Mouse (Mus musculus): ENCODE results near the gene Zfp704.
A peak's percentile ranks its signal among the peaks of the same experiment; 100 is the strongest.

The Zfp704 gene

DNA sequence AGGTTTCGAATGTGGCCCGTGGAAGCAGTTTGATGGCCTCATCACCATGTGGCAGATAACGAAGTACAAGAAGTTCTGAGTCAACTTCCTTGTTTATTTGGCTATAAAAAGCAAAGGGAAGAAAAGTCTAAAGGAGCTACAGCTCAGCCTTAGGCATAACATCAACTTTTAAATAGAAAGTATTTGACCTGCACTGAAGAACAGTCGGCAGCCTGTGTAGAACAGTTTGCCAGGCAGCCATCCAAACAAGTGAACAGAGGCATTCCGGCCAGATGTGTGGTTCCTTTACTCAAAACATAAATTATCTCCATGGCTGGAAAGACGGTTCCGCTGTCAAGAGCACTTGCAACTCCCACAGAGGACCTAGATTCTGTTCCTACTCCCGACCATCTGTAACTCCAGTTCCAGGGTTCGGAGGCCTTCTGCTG lies 202.8 kb downstream of the Zfp704 start:
- DNase-seq = peak; percentile 59

- peak; percentile 38 for DNase-seq
These were observed 204.5 kb downstream of the Zfp704 start for GRCm38 (mm10) chr3:9405341-9405740.

GRCm38 (mm10) chr3:9403255-9404050 lies 206.4 kb downstream of the Zfp704 start:
- no peak for DNase-seq

DNA sequence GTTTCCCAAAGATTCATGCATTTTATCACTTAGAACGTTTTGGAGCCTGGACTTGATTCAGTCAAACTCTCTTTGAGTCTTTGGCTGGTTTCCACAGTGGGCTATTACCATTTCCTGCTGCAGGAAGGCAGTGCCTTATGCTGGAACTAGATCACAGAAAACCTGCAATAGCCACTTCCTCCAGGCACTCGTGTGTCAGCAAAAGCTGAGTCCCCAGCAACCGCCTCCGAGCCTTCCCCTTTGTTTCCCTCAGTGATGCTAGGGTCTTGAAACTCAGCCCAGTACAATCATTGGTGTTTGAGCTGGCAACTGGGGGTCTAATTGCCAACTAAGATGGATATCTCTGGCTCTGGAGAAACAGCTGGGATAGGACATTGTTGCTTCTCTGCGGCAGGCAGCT lies 207.0 kb downstream of the Zfp704 start:
- DNase-seq = peak; percentile 51

GRCm38 (mm10) chr3:9402345-9402744 lies 207.5 kb downstream of the Zfp704 start:
- no peak for DNase-seq

GRCm38 (mm10) chr3:9401685-9402084 lies 208.2 kb downstream of the Zfp704 start:
- DNase-seq = no peak

DNA sequence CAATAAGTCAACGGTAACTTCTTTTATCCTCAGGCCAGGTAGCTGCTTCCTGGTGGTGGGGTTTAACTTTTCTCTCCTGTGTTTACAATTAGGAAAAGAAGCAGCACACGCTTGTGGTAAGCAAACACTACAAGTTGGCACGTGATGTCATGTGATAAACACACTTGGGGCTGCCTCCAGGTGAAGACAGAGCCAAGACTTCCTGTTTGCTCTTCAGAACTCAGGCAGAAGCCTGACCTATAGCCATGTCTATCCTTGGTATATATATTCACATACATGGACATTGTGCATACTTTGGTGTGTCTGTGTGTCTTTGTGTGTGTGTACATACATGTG lies 209.0 kb downstream of the Zfp704 start:
- DNase-seq = no peak

DNA sequence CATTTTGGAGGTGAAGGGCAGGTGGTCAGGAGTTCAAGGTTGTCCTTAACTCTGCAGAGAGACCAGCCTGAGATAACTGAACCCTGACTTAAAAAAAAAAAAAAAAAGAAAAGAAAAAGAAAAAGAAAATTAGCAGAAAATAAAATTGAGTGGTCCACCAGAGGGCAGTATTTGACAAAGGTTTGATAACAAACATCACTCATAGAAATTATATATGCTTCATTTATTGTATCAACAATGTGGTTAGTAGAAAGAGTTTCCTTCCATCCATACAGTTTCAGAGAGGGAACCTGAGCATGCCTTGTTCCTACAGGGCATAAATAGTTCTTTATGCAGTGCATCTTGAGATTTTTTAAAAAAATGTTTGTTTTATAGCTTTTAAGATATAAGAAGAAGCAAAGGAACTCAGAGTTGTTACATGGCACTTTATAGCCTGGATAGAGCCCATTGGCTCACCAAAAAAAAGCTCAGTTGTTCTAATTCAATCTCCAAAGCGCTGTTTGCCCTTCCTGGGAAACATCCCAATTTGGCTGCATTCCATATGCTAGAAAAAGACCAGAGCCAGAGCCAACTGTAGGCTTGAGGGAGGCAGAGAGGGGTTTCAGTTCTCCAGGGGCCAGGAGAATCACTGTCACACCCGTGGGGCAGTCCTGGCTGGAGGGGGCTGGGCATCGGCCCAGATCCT lies 209.5 kb downstream of the Zfp704 start:
- DNase-seq = peak; percentile 52

- DNase-seq = no peak
These were observed 211.6 kb downstream of the Zfp704 start for GRCm38 (mm10) chr3:9398271-9398670.
